Comparison of ENCODE assay signal across 9 mouse cellular contexts in the genomic region with DNA sequence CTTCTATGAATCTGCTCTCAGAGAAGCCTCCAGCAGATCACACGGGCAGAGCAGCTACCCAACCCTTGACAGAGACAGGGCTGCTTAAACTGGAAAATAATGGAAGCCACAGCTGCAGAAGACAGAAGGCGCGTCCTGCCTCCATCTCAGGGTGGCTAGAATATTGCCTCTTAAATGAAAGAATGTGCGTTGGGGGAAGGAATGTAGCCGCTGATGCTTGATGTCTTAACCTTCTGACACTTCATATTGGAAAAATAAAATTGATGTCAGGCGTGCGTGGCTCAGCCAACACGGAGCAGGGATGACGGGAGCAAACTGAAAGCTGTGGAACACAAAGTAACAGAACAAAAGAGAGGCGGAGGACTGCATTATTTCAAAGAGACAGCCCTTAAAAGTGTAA.
DNase-seq lines count a peak whose midpoint lies in the region; ATAC-seq and TF ChIP-seq lines count a peak whose summit lies in the region.
"Had no signal": no experiment of that assay in that cellular context is flagged by ENCODE, and none has a peak within 500 bp of the region (broad histone marks: within the 10 kb centered on the region; RNA-seq: fewer than 3 reads in every experiment).

No protein-coding gene starts in this region.

- no peaks in the 10 kb centered on the region for H3K36me3 ChIP-seq in intestine, embryonic 16.5 days (ENCODE audit: control insufficient read depth, insufficient read depth, low read length)

- H3K27ac ChIP-seq in layer of hippocampus, adult 2 months: peak overlapping the region; percentile 33
- no peak overlapping the region for H3K27ac ChIP-seq in embryonic fibroblast, embryonic 13.5 days (ENCODE audit: insufficient read depth, low read length)
- no peak overlapping the region for H3K27ac ChIP-seq in intestine, embryonic 16.5 days (ENCODE audit: low read length)
- H3K27ac ChIP-seq in olfactory bulb, adult 2 months (ENCODE audit: insufficient read depth, low read depth, low read length): no peak overlapping the region

- no peaks in the 10 kb centered on the region for H3K27me3 ChIP-seq in intestine, embryonic 16.5 days (replicated peaks; ENCODE audit: control insufficient read depth, insufficient read depth, low read length)

- 41% methylated on average over 10 of the region's 10 CpGs for WGBS in intestine, embryonic 16.5 days
- WGBS in olfactory bulb, adult 2 months: 50% methylated on average over 10 of the region's 10 CpGs

- H3K4me2 ChIP-seq in intestine, embryonic 16.5 days (ENCODE audit: low read depth, low read length): peak overlapping the region; percentile 26; the same call in 1 of the 2 replicates

- no peaks in the 10 kb centered on the region for H3K9me3 ChIP-seq in intestine, embryonic 16.5 days (ENCODE audit: control insufficient read depth, low read length)

- TF ChIP-seq POLR2A in embryonic fibroblast, embryonic 13.5 days (IDR thresholded peaks at IDR 0.05; ENCODE audit: low read depth, low read length): no peak
- no peak for TF ChIP-seq POLR2A in olfactory bulb, adult 2 months (IDR thresholded peaks at IDR 0.05; ENCODE audit: insufficient read depth, low read depth, low read length)

- no peak for ATAC-seq in intestine, embryonic 16.5 days

- H3K4me3 ChIP-seq in layer of hippocampus, adult 2 months: no peak overlapping the region
- H3K4me3 ChIP-seq in embryonic fibroblast, embryonic 13.5 days (ENCODE audit: insufficient read depth, low read length): peak overlapping the region; percentile 15; the same call in 1 of the 2 replicates
- 0 out of 2 replicates have a peak overlapping the region, but pooled peaks have one; percentile 0 for H3K4me3 ChIP-seq in intestine, embryonic 16.5 days (ENCODE audit: low read length)
- peak overlapping the region; percentile 28; the same call in 1 of the 2 replicates for H3K4me3 ChIP-seq in olfactory bulb, adult 2 months (ENCODE audit: insufficient read depth, low read depth, low read length)

- DNase-seq in layer of hippocampus, adult 2 months (ENCODE audit: low spot score in 2 of 2): no peak
- DNase-seq in layer of hippocampus, adult 11-12 months (ENCODE audit: low spot score): no peak
- no peak for DNase-seq in adrenal gland, adult (ENCODE audit: inconsistent age in 2 of 2, low spot score in 1 of 2)
- DNase-seq in Muller cell, postnatal 12 days (ENCODE audit: inconsistent ontology term): no peak
- DNase-seq: heart, postnatal 4 days; liver had no signal

- no peak overlapping the region for H3K9ac ChIP-seq in intestine, embryonic 16.5 days (ENCODE audit: low read depth, low read length)

- no peaks in the 10 kb centered on the region for H3K4me1 ChIP-seq in embryonic fibroblast, embryonic 13.5 days (ENCODE audit: control insufficient read depth, insufficient read depth, low read length)
- peaks cover 3% of the 10 kb centered on the region; the same call in 1 of the 2 replicates for H3K4me1 ChIP-seq in intestine, embryonic 16.5 days (ENCODE audit: control insufficient read depth, insufficient read depth, low read length)
- H3K4me1 ChIP-seq in olfactory bulb, adult 2 months (ENCODE audit: control insufficient read depth, insufficient read depth, low read length): 0 out of 2 replicates have a peak, but pooled peaks cover 5% of the 10 kb centered on the region

- no peak for TF ChIP-seq CTCF in layer of hippocampus, adult 2 months (conservative IDR thresholded peaks at IDR 0.05)
- no peak for TF ChIP-seq CTCF in embryonic fibroblast, embryonic 13.5 days (IDR thresholded peaks at IDR 0.05; ENCODE audit: borderline replicate concordance, insufficient read depth, low read length)
- TF ChIP-seq CTCF in olfactory bulb, adult 2 months (IDR thresholded peaks at IDR 0.05; ENCODE audit: insufficient read depth, low read depth, low read length): no peak
